Mouse (Mus musculus) intestine, embryonic 16.5 days (tissue): Measurements from ENCODE around the gene Tjp3. TPM values are rescaled to one million over a fixed set of nuclear protein-coding genes. Genes with fewer than 3 reads are reported as not detected.
A peak's percentile ranks its signal among the peaks of the same experiment; 100 is the strongest.

Source experiments
- ATAC-seq: fragments of 200-750 bp; cut with Nextera tagmentation; 2 replicates; pipeline ENCODE4 v1.8.0; 2017; ENCODE audit warnings: moderate TSS enrichment, moderate library complexity
- H3K27ac ChIP-seq: fragments of 300-500 bp; sonication (generic); 2 replicates; pipeline ENCODE4 v1.5.1; 2014; ENCODE audit warnings: mild to moderate bottlenecking, low read length
- H3K27me3 ChIP-seq: fragments of 300-500 bp; sonication (generic); replicated peaks from 2 replicates; pipeline ENCODE4 v1.6.1; 2014; ENCODE audit warnings: low read length, control low read depth, mixed read lengths; ENCODE audit not compliant: control insufficient read depth, insufficient read depth
- H3K36me3 ChIP-seq: fragments of 300-500 bp; sonication (generic); 2 replicates; pipeline ENCODE4 v1.6.1; 2014; ENCODE audit warnings: low read length, control low read depth; ENCODE audit not compliant: control insufficient read depth, insufficient read depth
- H3K4me1 ChIP-seq: fragments of 300-500 bp; sonication (generic); 2 replicates; pipeline ENCODE4 v1.6.1; 2014; ENCODE audit warnings: low read length, control low read depth, mixed read lengths; ENCODE audit not compliant: control insufficient read depth, insufficient read depth
- H3K4me2 ChIP-seq: fragments of 300-500 bp; sonication (generic); 2 replicates; pipeline ENCODE4 v1.6.1; 2014; ENCODE audit warnings: low read depth, low read length, control low read depth
- H3K4me3 ChIP-seq: fragments of 300-500 bp; sonication (generic); 2 replicates; pipeline ENCODE4 v1.5.1; 2014; ENCODE audit warnings: mild to moderate bottlenecking, low read length
- H3K9ac ChIP-seq: fragments of 300-500 bp; sonication (generic); 2 replicates; pipeline ENCODE4 v1.6.1; 2014; ENCODE audit warnings: low read depth, low read length
- H3K9me3 ChIP-seq: fragments of 300-500 bp; sonication (generic); 2 replicates; pipeline ENCODE4 v1.6.1; 2016; ENCODE audit warnings: low read length, control low read depth; ENCODE audit not compliant: control insufficient read depth
- WGBS: fragments of 180-500 bp; shearing (Covaris S2); extraction: QIAGEN DNeasy Blood & Tissue Kit; methylation state at CpG from one replicate; pipeline ENCODE4 v1.1.7; 2014; 5-methylcytosine and 5-hydroxymethylcytosine counted together
- polyA plus RNA-seq: library from polyadenylated mRNA; unstranded; fragments of >200 nt; fragmentation: Nextera tagmentation; extraction: Ambion mirVana; gene quantifications from 2 replicates; pipeline ENCODE4 v1.2.1, GENCODE M21; 2015

The Tjp3 gene
- polyA plus RNA-seq, 1 experiment from 2014 or later = 53.2 TPM

GRCm38 (mm10) chr10:81293334-81294030, 2.1 kb upstream of the Tjp3 start:
- 1% methylated on average over 25 of the region's 25 CpGs for WGBS
- Histone ChIP-seq H3K9ac (peak overlapping the region; percentile 83), H3K4me1 (peaks cover 28% of the 10 kb centered on the region), H3K4me2 (peak overlapping the region; percentile 75), H3K27ac (peak overlapping the region; percentile 82), H3K36me3 (no peaks in the 10 kb centered on the region), H3K27me3 (no peaks in the 10 kb centered on the region), H3K9me3 (no peaks in the 10 kb centered on the region), H3K4me3 (peak overlapping the region; percentile 89)
- no peak for ATAC-seq

GRCm38 (mm10) chr10:81292554-81293333, 1.4 kb upstream of the Tjp3 start, which contains the start of gene Pip5k1c:
Gene Pip5k1c (plus strand): TSS chr10:81292963.
- peaks cover 26% of the 10 kb centered on the region for H3K4me1 ChIP-seq
- peak within 1 kb of the TSS; percentile 86 for H3K27ac ChIP-seq
- under 1% methylated on average over 67 of the region's 80 CpGs for WGBS
- ATAC-seq = peak; percentile 93
- peak within 1 kb of the TSS; percentile 83 for H3K9ac ChIP-seq
- H3K4me2 ChIP-seq = peak within 1 kb of the TSS; percentile 75
- H3K36me3 ChIP-seq = no peaks in the 10 kb centered on the region
- H3K9me3 ChIP-seq = no peaks in the 10 kb centered on the region
- no peaks in the 10 kb centered on the region for H3K27me3 ChIP-seq
- H3K4me3 ChIP-seq = peak within 1 kb of the TSS; percentile 89

DNA sequence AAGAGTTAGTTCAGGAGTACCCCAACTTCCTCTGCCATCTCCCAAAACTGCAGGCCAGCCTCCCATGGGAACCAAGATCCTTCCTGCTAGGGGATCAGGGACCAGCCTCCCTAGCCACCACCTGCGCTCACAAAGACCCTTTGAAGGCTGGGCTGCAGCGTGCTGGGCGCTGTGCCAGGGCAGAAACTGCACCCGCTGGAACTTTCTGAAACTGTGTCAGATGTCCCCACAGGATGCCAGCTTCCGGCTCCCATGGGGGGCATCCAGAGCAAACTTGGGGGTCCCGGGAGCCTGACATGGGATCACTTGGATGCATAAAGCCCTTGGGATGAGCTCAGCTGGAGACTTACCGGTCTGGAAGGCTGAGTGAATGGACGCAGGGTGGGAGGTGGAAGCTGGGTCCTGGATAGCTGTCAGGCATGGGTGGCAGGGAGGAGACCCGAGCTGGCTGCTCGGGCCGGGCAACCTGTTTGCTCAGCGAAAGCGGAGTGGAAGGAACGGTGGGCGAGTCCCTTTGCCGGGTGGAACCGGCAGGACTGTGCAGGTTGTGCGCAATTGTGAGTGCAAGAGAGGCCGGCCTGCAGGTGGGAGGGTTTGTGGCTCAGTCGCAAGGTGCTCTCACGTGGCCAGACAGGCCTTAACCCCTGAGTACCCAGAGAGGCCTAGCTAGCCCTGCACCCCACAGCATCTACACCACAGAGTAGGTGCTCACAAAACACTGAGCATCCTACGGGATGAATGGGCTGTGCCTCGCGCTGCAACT, 502 bp downstream of the Tjp3 start:
- Histone ChIP-seq H3K27me3 (no peaks in the 10 kb centered on the region), H3K4me3 (peak overlapping the region; percentile 55), H3K9me3 (no peaks in the 10 kb centered on the region), H3K4me1 (peaks cover 25% of the 10 kb centered on the region), H3K27ac (peak overlapping the region; percentile 86), H3K9ac (peak overlapping the region; percentile 73), H3K36me3 (no peaks in the 10 kb centered on the region), H3K4me2 (peak overlapping the region; percentile 61)
- peak; percentile 22 for ATAC-seq
- WGBS = 16% methylated on average over 24 of the region's 24 CpGs

DNA sequence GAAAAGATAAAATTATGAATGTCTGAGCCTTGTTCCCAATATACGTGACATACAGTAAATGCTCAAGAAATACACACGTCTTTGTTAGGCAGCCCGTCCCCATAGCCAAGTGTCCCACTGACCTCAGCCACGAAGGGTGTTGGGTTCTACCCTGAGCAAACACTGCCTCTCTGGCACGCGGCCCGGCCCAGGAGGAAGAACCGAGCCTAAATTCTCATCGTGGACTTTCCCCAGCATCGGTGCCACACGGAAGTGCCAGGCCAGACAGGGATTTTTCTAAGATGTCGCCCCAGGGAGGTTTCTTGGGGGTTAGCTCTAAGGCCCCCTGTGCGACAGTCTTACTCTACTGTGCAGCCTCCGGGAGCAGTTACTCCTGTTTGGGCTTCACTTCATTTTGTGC, 1.6 kb downstream of the Tjp3 start:
- ATAC-seq = no peak
- H3K9ac ChIP-seq = peak overlapping the region; percentile 73
- H3K27me3 ChIP-seq = peaks cover 2% of the 10 kb centered on the region; the same call in 1 of the 2 replicates
- peaks cover 25% of the 10 kb centered on the region for H3K4me1 ChIP-seq
- 45% methylated on average over 14 of the region's 14 CpGs for WGBS
- H3K27ac ChIP-seq = peak overlapping the region; percentile 86
- peak overlapping the region; percentile 61 for H3K4me2 ChIP-seq
- no peaks in the 10 kb centered on the region for H3K9me3 ChIP-seq
- peak overlapping the region; percentile 55 for H3K4me3 ChIP-seq
- no peaks in the 10 kb centered on the region for H3K36me3 ChIP-seq

GRCm38 (mm10) chr10:81289278-81289677, 2.1 kb downstream of the Tjp3 start:
- no peaks in the 10 kb centered on the region for H3K9me3 ChIP-seq
- peak overlapping the region; percentile 86 for H3K27ac ChIP-seq
- 3% methylated on average over 7 of the region's 7 CpGs for WGBS
- peak overlapping the region; percentile 73 for H3K9ac ChIP-seq
- H3K4me3 ChIP-seq = peak overlapping the region; percentile 55
- no peaks in the 10 kb centered on the region for H3K36me3 ChIP-seq
- 0 out of 2 replicates have a peak, but pooled peaks have one; percentile 6 for ATAC-seq
- peak overlapping the region; percentile 61 for H3K4me2 ChIP-seq
- peaks cover 23% of the 10 kb centered on the region for H3K4me1 ChIP-seq
- peaks cover 7% of the 10 kb centered on the region; the same call in 1 of the 2 replicates for H3K27me3 ChIP-seq

DNA sequence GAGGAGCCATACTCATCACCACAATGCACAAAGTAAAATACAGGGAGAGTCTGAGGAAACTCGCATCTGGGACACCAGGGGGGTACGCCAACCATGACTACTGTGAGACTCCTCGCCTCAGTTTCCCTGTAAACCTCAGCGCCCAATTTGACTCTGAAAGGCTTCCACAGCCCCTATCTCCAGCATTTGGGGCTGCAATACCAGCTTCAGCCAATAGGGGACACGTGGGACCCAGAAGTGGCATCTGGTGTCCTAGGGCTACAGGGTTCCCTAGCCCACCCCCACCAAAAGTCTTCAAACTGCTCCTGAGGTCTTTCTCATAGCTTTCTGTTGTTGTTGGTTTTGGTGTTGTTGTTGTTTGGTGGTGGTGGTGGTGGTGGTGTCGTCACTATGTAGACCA, 2.8 kb downstream of the Tjp3 start:
- no peak for ATAC-seq
- WGBS = 43% methylated on average over 6 of the region's 6 CpGs
- Histone ChIP-seq H3K36me3 (no peaks in the 10 kb centered on the region), H3K9me3 (no peaks in the 10 kb centered on the region), H3K9ac (peak overlapping the region; percentile 22; the same call in 1 of the 2 replicates), H3K27me3 (peaks cover 10% of the 10 kb centered on the region; the same call in 1 of the 2 replicates), H3K27ac (peak overlapping the region; percentile 4), H3K4me3 (no peak overlapping the region), H3K4me1 (peaks cover 20% of the 10 kb centered on the region), H3K4me2 (no peak overlapping the region)

- no peaks in the 10 kb centered on the region for H3K36me3 ChIP-seq
- no peak for ATAC-seq
- peak overlapping the region; percentile 85 for H3K27ac ChIP-seq
- H3K9ac ChIP-seq = peak overlapping the region; percentile 24; the same call in 1 of the 2 replicates
- H3K27me3 ChIP-seq = peaks cover 10% of the 10 kb centered on the region; the same call in 1 of the 2 replicates
- no peak overlapping the region for H3K4me3 ChIP-seq
- H3K4me2 ChIP-seq = no peak overlapping the region
- peaks cover 19% of the 10 kb centered on the region for H3K4me1 ChIP-seq
- 62% methylated on average over 8 of the region's 8 CpGs for WGBS
- no peaks in the 10 kb centered on the region for H3K9me3 ChIP-seq
These were observed 3.7 kb downstream of the Tjp3 start for GRCm38 (mm10) chr10:81287513-81288157.

DNA sequence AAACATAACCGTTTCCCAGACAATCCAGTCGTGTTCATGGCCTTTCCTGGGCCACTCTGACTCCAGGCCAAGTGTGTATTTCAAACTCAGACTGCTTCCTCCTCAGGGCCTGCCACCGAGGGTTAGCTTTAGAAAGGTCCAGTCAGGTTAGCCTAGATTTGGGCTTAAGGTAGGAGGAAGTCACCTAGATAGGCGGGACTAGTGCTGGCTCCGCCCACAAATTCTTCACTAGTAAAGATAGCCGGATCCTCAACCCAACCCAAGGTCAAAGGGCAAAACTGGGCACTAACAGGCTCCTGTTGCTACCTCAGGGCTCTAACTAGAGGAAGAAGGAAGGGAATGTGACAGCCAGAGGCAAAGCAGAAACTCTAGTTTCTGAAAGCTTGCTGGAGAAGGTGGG, 4.8 kb downstream of the Tjp3 start:
- Histone ChIP-seq H3K36me3 (no peaks in the 10 kb centered on the region), H3K4me1 (peaks cover 19% of the 10 kb centered on the region), H3K4me3 (peak overlapping the region; percentile 66), H3K27ac (peak overlapping the region; percentile 85), H3K4me2 (peak overlapping the region; percentile 79), H3K9ac (peak overlapping the region; percentile 76), H3K9me3 (no peaks in the 10 kb centered on the region), H3K27me3 (peaks cover 10% of the 10 kb centered on the region; the same call in 1 of the 2 replicates)
- ATAC-seq = peak; percentile 32
- WGBS = 27% methylated on average over 6 of the region's 6 CpGs
